Mouse (Mus musculus) CH12.LX (cell line): ENCODE measurements around the gene Fance. TPM values are rescaled to one million over a fixed set of nuclear protein-coding genes. Genes with fewer than 3 reads are reported as not detected.

Experiments used
- DNase-seq: peaks from one replicate; pipeline ENCODE4 v3.0.0-alpha.2; 2013; ENCODE audit errors: extremely low read depth
- H3K27ac ChIP-seq: 2 replicates; pipeline ENCODE4 v1.5.1; 2012; ENCODE audit warnings: low read depth, mild to moderate bottlenecking, control low read depth, moderate library complexity; ENCODE audit not compliant: insufficient read depth
- H3K27me3 ChIP-seq: replicated peaks from 2 replicates; pipeline ENCODE3; 2012; ENCODE audit warnings: inconsistent platforms
- H3K36me3 ChIP-seq, 2 experiments: replicated peaks in 1 of 2; 2 replicates each; pipeline versions ENCODE3 to v1.6.1; 2012; ENCODE audit warnings: inconsistent platforms in 1 of 2, low read length in 1 of 2, mild to moderate bottlenecking in 1 of 2, mixed read lengths in 1 of 2, moderate library complexity in 1 of 2; ENCODE audit not compliant: control insufficient read depth in 1 of 2, insufficient read depth in 1 of 2
- H3K4me1 ChIP-seq, 2 experiments: 2 replicates each; pipeline ENCODE4 v1.6.1; 2012; ENCODE audit warnings: inconsistent platforms in 1 of 2, moderate library complexity in 1 of 2; ENCODE audit not compliant: insufficient read depth in 2 of 2, control insufficient read depth in 1 of 2
- H3K4me2 ChIP-seq: 2 replicates; pipeline ENCODE4 v1.6.1; 2012; ENCODE audit warnings: low read depth, mild to moderate bottlenecking, control low read depth; ENCODE audit not compliant: poor library complexity, insufficient read depth, severe bottlenecking
- H3K4me3 ChIP-seq, 3 experiments: fragments of 150-350 bp in 1 of 3; sonication (generic) in 1 of 3; replicated peaks in 1 of 3; 2 replicates each; pipeline versions ENCODE3 to v1.5.1; 2011 to 2012; ENCODE audit warnings: low read depth in 2 of 3, low read length in 2 of 3, mild to moderate bottlenecking in 2 of 3, moderate library complexity in 2 of 3, control low read depth in 1 of 3, improper control_type of control experiment in 1 of 3, inconsistent platforms in 1 of 3, mixed read lengths in 1 of 3; ENCODE audit not compliant: poor library complexity in 1 of 3
- H3K79me2 ChIP-seq: replicated peaks from 2 replicates; pipeline ENCODE4 v1.6.1; 2012; ENCODE audit warnings: mild to moderate bottlenecking, moderate library complexity; ENCODE audit not compliant: control insufficient read depth, poor library complexity, insufficient read depth, severe bottlenecking; ENCODE audit errors: extremely low read depth
- H3K9ac ChIP-seq: 2 replicates; pipeline ENCODE4 v1.6.1; 2012; ENCODE audit warnings: low read depth, mild to moderate bottlenecking, control low read depth, moderate library complexity; ENCODE audit not compliant: insufficient read depth
- H3K9me3 ChIP-seq: replicated peaks from 2 replicates; pipeline ENCODE3; 2012; ENCODE audit warnings: low read length, inconsistent platforms, mixed read lengths
- CTCF ChIP-seq, 2 experiments: IDR thresholded peaks in 1 of 2; conservative IDR thresholded peaks in 1 of 2; 2 replicates each; pipeline ENCODE4 v1.5.1; 2011 to 2012; ENCODE audit warnings: low read depth in 2 of 2, low read length in 2 of 2, improper control_type of control experiment in 1 of 2, inconsistent platforms in 1 of 2, mild to moderate bottlenecking in 1 of 2, moderate library complexity in 1 of 2
- ELF1 ChIP-seq: IDR thresholded peaks from 2 replicates; pipeline ENCODE4 v1.6.1; 2014; ENCODE audit warnings: low read depth, mild to moderate bottlenecking, inconsistent platforms, low read length, improper control_type of control experiment
- EP300 ChIP-seq: IDR thresholded peaks from 2 replicates; pipeline ENCODE4 v1.6.1; 2011; ENCODE audit warnings: low read length, improper control_type of control experiment
- GABPA ChIP-seq: IDR thresholded peaks from 2 replicates; pipeline ENCODE4 v1.6.1; 2012; ENCODE audit warnings: low read depth, low read length, improper control_type of control experiment, inconsistent platforms; ENCODE audit not compliant: insufficient replicate concordance
- MAFK ChIP-seq: IDR thresholded peaks from 2 replicates; pipeline ENCODE4 v1.6.1; 2011; ENCODE audit warnings: low read length, improper control_type of control experiment; ENCODE audit not compliant: insufficient replicate concordance
- MEF2A ChIP-seq: IDR thresholded peaks from 2 replicates; pipeline ENCODE4 v1.6.1; 2014; ENCODE audit warnings: low read depth, mild to moderate bottlenecking, inconsistent platforms, low read length, improper control_type of control experiment, borderline replicate concordance
- NELFE ChIP-seq: IDR thresholded peaks from 2 replicates; pipeline ENCODE4 v1.6.1; 2011; ENCODE audit warnings: low read depth, low read length, improper control_type of control experiment
- RAD21 ChIP-seq: IDR thresholded peaks from 2 replicates; pipeline ENCODE4 v1.6.1; 2011; ENCODE audit warnings: low read depth, mild to moderate bottlenecking, low read length, improper control_type of control experiment, moderate library complexity
- RCOR1 ChIP-seq: conservative IDR thresholded peaks from 2 replicates; pipeline ENCODE4 v1.6.1; 2012; ENCODE audit warnings: low read depth, mild to moderate bottlenecking, inconsistent platforms, low read length, improper control_type of control experiment
- SMC3 ChIP-seq: IDR thresholded peaks from 2 replicates; pipeline ENCODE4 v1.6.1; 2011; ENCODE audit warnings: low read depth, low read length, improper control_type of control experiment
- TBP ChIP-seq: conservative IDR thresholded peaks from 2 replicates; pipeline ENCODE4 v1.6.1; 2011; ENCODE audit warnings: low read depth, low read length, improper control_type of control experiment
- TCF12 ChIP-seq: IDR thresholded peaks from 2 replicates; pipeline ENCODE4 v1.6.1; 2014; ENCODE audit warnings: low read depth, mild to moderate bottlenecking, inconsistent platforms, low read length, improper control_type of control experiment
- USF2 ChIP-seq: conservative IDR thresholded peaks from 2 replicates; pipeline ENCODE4 v1.6.1; 2011; ENCODE audit warnings: low read depth, low read length, improper control_type of control experiment
- ZC3H11A ChIP-seq: IDR thresholded peaks from 2 replicates; pipeline ENCODE4 v1.6.1; 2012; ENCODE audit warnings: low read depth, mild to moderate bottlenecking, inconsistent platforms, low read length, improper control_type of control experiment
- ZKSCAN1 ChIP-seq: IDR thresholded peaks from 2 replicates; pipeline ENCODE4 v1.6.1; 2012; ENCODE audit warnings: low read depth, inconsistent platforms, low read length, improper control_type of control experiment, borderline replicate concordance
- ZNF384 ChIP-seq: IDR thresholded peaks from 2 replicates; pipeline ENCODE4 v1.6.1; 2012; ENCODE audit warnings: low read depth, low read length, improper control_type of control experiment, inconsistent platforms
- dilution Hi-C: fragments of 300-500 bp; cut with MboI; formaldehyde crosslinking; loops from 2 replicates; pipeline ENCODE4 v1.14.3; 2020; ENCODE audit warnings: low sequenced_read_pairs; ENCODE audit not compliant: extremely low pct_unique_long_range_greater_than_20kb, extremely low pct_ligation_motif_present
- in situ Hi-C: fragments of 300-500 bp; cut with MboI; formaldehyde crosslinking; loops from 3 replicates; pipeline ENCODE4 v1.14.3; 2019; ENCODE audit warnings: low sequenced_read_pairs, low pct_ligation_motif_present, low pct_unique_long_range_greater_than_20kb, mixed read lengths
- polyA plus RNA-seq: library from polyadenylated mRNA; unstranded; fragments of >175 nt; gene quantifications from 2 replicates; pipeline ENCODE4 v1.2.1, GENCODE M21; 2012; ENCODE audit warnings: low read depth; ENCODE audit not compliant: insufficient read length
- total RNA-seq, 2 experiments: library from RNA; depleted of rRNA; stranded (reverse); fragments of 300-350 nt in 1 of 2; fragments of >200 nt in 1 of 2; gene quantifications; 2 replicates each; pipeline ENCODE4 v1.2.3; 2012 to 2014

Fance gene
- total and polyA plus RNA-seq, 3 experiments = 17.4 to 37.9 (median 29.6) TPM

DNA sequence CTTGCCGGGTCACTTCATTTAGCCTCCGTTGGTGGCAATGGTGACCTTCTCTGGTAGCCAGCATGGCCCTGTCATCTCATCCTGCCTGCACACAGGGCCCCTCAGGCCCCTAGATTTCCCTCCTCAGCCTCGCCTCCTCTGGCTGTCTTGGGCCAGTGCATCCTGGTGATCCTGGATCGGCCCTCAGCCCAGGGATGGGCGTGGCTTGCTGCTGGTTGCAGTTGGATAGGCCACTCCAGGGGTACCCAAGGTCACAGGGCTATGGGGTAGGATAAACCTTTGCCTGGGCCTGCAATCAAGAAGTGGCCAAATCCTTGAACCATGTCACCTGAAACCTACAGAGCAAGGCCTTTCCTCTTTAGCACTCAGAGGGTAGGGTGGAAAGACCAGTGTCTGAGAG is 26.4 kb upstream of the Fance start:
- Histone ChIP-seq H3K27ac (no peak overlapping the region), H3K4me2 (no peak overlapping the region), H3K79me2 (no peaks in the 10 kb centered on the region), H3K27me3 (no peaks in the 10 kb centered on the region), H3K4me1 (peaks cover 6 to 60% of the 10 kb centered on the region in 2 experiments), H3K9me3 (peaks cover 1% of the 10 kb centered on the region), H3K9ac (no peak overlapping the region), H3K4me3 (no peak overlapping the region), H3K36me3 (peaks cover 0 to 59% of the 10 kb centered on the region in 2 experiments)
- no peak for DNase-seq
- in situ Hi-C loops = no loop called here
- TF ChIP-seq ZNF384 (no peak), GABPA (no peak), ELF1 (no peak), MAFK (no peak), USF2 (no peak), ZKSCAN1 (no peak), EP300 (no peak), RCOR1 (no peak), MEF2A (no peak), TBP (no peak)
- dilution Hi-C loops = no loop called here

DNA sequence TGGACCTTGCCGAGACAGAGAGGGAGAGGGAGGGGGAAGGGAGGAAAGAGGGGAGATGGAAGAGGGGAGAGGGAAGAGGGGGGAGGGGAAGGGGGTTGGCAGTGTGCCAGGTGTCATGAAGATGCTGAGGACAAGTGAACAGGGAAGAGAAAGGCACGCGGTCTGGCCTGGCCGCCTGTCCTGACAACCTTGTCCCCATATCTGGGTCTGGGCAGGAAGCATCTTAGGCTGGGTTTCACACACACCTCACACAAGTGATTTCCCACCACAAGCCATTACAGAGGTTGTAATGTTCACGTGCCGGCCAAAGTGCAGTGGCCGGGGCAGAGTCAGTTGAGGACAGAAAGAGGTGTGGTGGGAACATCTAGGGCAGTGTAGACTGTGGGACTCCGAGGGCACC is 25.7 kb upstream of the Fance start:
- Histone ChIP-seq H3K4me3 (no peak overlapping the region), H3K9me3 (peaks cover 6% of the 10 kb centered on the region), H3K79me2 (no peaks in the 10 kb centered on the region), H3K27me3 (no peaks in the 10 kb centered on the region), H3K36me3 (peaks cover 0 to 64% of the 10 kb centered on the region in 2 experiments), H3K4me1 (peaks cover 2 to 53% of the 10 kb centered on the region in 2 experiments), H3K9ac (no peak overlapping the region), H3K4me2 (no peak overlapping the region), H3K27ac (no peak overlapping the region)
- TF ChIP-seq ZKSCAN1 = no peak
- dilution Hi-C loops = no loop called here
- in situ Hi-C loops = no loop called here
- DNase-seq = no peak

DNA sequence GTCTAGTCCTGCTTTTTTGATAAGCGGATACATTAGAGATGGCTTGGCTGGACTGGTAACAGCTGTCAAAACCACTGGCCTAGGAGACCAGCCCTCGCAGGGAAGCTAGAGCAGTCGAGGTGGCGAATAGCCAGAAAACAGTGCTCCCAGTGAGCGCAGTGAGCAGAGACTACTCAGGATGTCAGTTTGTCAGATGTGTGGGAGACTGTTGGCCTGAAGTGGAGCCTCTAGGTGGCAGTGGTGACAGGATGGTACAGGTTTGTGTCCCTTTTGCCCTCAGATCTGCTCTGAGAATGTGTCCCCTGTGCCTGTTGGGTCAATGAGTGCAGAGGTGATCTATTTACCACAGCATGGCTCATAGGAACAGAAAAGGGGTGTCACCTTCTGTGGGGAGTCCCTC is 25.3 kb upstream of the Fance start:
- DNase-seq = peak; percentile 49
- dilution Hi-C loops = no loop called here
- H3K4me1 ChIP-seq = peaks cover 0 to 51% of the 10 kb centered on the region in 2 experiments; a peak in 3 of 4 replicates
- TF ChIP-seq TCF12 (no peak), RAD21 (peak; percentile 54), NELFE (no peak), ZC3H11A (no peak), SMC3 (peak; percentile 55), CTCF (conservative IDR thresholded peaks at IDR 0.05 in 1 of 2, IDR thresholded peaks at IDR 0.05 in 1 of 2; ENCODE audit: low read depth in 2 of 2, low read length in 2 of 2) (peak in 1 of 2 experiments; percentile 65; a peak in 2 of 4 replicates)
- in situ Hi-C loops = no loop called here
- H3K9me3 ChIP-seq = peaks cover 6% of the 10 kb centered on the region
- H3K79me2 ChIP-seq = no peaks in the 10 kb centered on the region
- H3K4me2 ChIP-seq = no peak overlapping the region
- H3K9ac ChIP-seq = no peak overlapping the region
- H3K27me3 ChIP-seq = no peaks in the 10 kb centered on the region
- H3K36me3 ChIP-seq = peaks cover 0 to 61% of the 10 kb centered on the region in 2 experiments
- H3K4me3 ChIP-seq = no peak overlapping the region
- no peak overlapping the region for H3K27ac ChIP-seq
